Mouse (Mus musculus) kidney, embryonic 16.5 days (tissue): ENCODE measurements at regions not wholly inside any gene's neighbourhood (a gene's known extent, or its start where the extent isn't known, plus 50 kb on each side); places are given as distances from the start of the nearest gene placed in this dataset.

ENCODE experiments used
- ATAC-seq: fragments of 200-750 bp; cut with Nextera tagmentation; 2 replicates; pipeline ENCODE4 v1.8.0; 2017; ENCODE audit warnings: moderate TSS enrichment; ENCODE audit not compliant: low FRiP score, low TSS enrichment
- H3K27ac ChIP-seq: fragments of 300-500 bp; sonication (generic); 2 replicates; pipeline ENCODE4 v1.5.1; 2014; ENCODE audit warnings: low read length
- H3K27me3 ChIP-seq: fragments of 300-500 bp; sonication (generic); 2 replicates; pipeline ENCODE4 v1.6.1; 2014; ENCODE audit warnings: low read length, control low read depth, mixed read lengths; ENCODE audit not compliant: insufficient read depth
- H3K36me3 ChIP-seq: fragments of 300-500 bp; sonication (generic); 2 replicates; pipeline ENCODE4 v1.6.1; 2014; ENCODE audit warnings: low read length, control low read depth, mixed read lengths; ENCODE audit not compliant: insufficient read depth
- H3K4me1 ChIP-seq: fragments of 300-500 bp; sonication (generic); 2 replicates; pipeline ENCODE4 v1.6.1; 2014; ENCODE audit warnings: low read length, control low read depth, mixed read lengths; ENCODE audit not compliant: insufficient read depth
- H3K4me2 ChIP-seq: fragments of 300-500 bp; sonication (generic); replicated peaks from 2 replicates; pipeline ENCODE4 v1.6.1; 2014; ENCODE audit warnings: low read depth, low read length
- H3K4me3 ChIP-seq: fragments of 300-500 bp; sonication (generic); 2 replicates; pipeline ENCODE4 v1.5.1; 2014; ENCODE audit warnings: mild to moderate bottlenecking, low read length
- H3K9ac ChIP-seq: fragments of 300-500 bp; sonication (generic); replicated peaks from 2 replicates; pipeline ENCODE4 v1.6.1; 2014; ENCODE audit warnings: low read length
- H3K9me3 ChIP-seq: fragments of 300-500 bp; sonication (generic); 2 replicates; pipeline ENCODE4 v1.6.1; 2016; ENCODE audit warnings: low read length, control low read depth
- WGBS: fragments of 180-500 bp; shearing (Covaris S2); extraction: QIAGEN DNeasy Blood & Tissue Kit; methylation state at CpG from one replicate; pipeline ENCODE4 v1.1.7; 2014; 5-methylcytosine and 5-hydroxymethylcytosine counted together

GRCm38 (mm10) chr13:42607735-42608134, 72.7 kb upstream of the Phactr1 start:
- Histone ChIP-seq H3K4me1 (peaks cover 3% of the 10 kb centered on the region; the same call in 1 of the 2 replicates), H3K4me2 (no peak overlapping the region), H3K27me3 (0 out of 2 replicates have a peak, but pooled peaks cover 2% of the 10 kb centered on the region), H3K4me3 (no peak overlapping the region), H3K9ac (no peak overlapping the region), H3K27ac (no peak overlapping the region), H3K36me3 (no peaks in the 10 kb centered on the region), H3K9me3 (no peaks in the 10 kb centered on the region)
- WGBS, result 32% methylated on average over 10 of the region's 10 CpGs
- ATAC-seq, result no peak

- H3K9ac ChIP-seq, result no peak overlapping the region
- no peak overlapping the region for H3K27ac ChIP-seq
- H3K36me3 ChIP-seq, result no peaks in the 10 kb centered on the region
- no peak overlapping the region for H3K4me2 ChIP-seq
- no peaks in the 10 kb centered on the region for H3K9me3 ChIP-seq
- WGBS, result 40% methylated on average over 4 of the region's 4 CpGs
- 0 out of 2 replicates have a peak, but pooled peaks cover 2% of the 10 kb centered on the region for H3K27me3 ChIP-seq
- no peak for ATAC-seq
- no peak overlapping the region for H3K4me3 ChIP-seq
- peaks cover 3% of the 10 kb centered on the region; the same call in 1 of the 2 replicates for H3K4me1 ChIP-seq
Observed at GRCm38 (mm10) chr13:42608963-42609362, 71.5 kb upstream of the Phactr1 start.

- peaks cover 4% of the 10 kb centered on the region; the same call in 1 of the 2 replicates for H3K4me1 ChIP-seq
- WGBS, result 42% methylated on average over 4 of the region's 4 CpGs
- no peak for ATAC-seq
- no peak overlapping the region for H3K4me2 ChIP-seq
- no peak overlapping the region for H3K27ac ChIP-seq
- no peak overlapping the region for H3K4me3 ChIP-seq
- no peak overlapping the region for H3K9ac ChIP-seq
- H3K9me3 ChIP-seq, result no peaks in the 10 kb centered on the region
- no peaks in the 10 kb centered on the region for H3K36me3 ChIP-seq
- H3K27me3 ChIP-seq, result no peaks in the 10 kb centered on the region
Observed at GRCm38 (mm10) chr13:42613326-42613725, 67.1 kb upstream of the Phactr1 start.

- Histone ChIP-seq H3K27me3 (no peaks in the 10 kb centered on the region), H3K4me3 (no peak overlapping the region), H3K4me2 (no peak overlapping the region), H3K4me1 (peaks cover 4% of the 10 kb centered on the region; the same call in 1 of the 2 replicates), H3K27ac (no peak overlapping the region), H3K9ac (no peak overlapping the region), H3K9me3 (no peaks in the 10 kb centered on the region), H3K36me3 (no peaks in the 10 kb centered on the region)
- WGBS, result 53% methylated on average over 5 of the region's 5 CpGs
- no peak for ATAC-seq
Observed at GRCm38 (mm10) chr13:42615826-42616225, 64.6 kb upstream of the Phactr1 start.

GRCm38 (mm10) chr13:42617225-42617624, 63.2 kb upstream of the Phactr1 start:
- Histone ChIP-seq H3K27ac (no peak overlapping the region), H3K36me3 (no peaks in the 10 kb centered on the region), H3K4me3 (no peak overlapping the region), H3K4me1 (peaks cover 4% of the 10 kb centered on the region; the same call in 1 of the 2 replicates), H3K9ac (no peak overlapping the region), H3K9me3 (no peaks in the 10 kb centered on the region), H3K4me2 (no peak overlapping the region), H3K27me3 (no peaks in the 10 kb centered on the region)
- no peak for ATAC-seq
- WGBS, result 85% methylated on average over 6 of the region's 6 CpGs

GRCm38 (mm10) chr13:42617844-42618243, 62.6 kb upstream of the Phactr1 start:
- Histone ChIP-seq H3K27ac (no peak overlapping the region), H3K4me2 (no peak overlapping the region), H3K4me3 (no peak overlapping the region), H3K9me3 (no peaks in the 10 kb centered on the region), H3K27me3 (no peaks in the 10 kb centered on the region), H3K36me3 (no peaks in the 10 kb centered on the region), H3K9ac (no peak overlapping the region), H3K4me1 (peaks cover 4% of the 10 kb centered on the region; the same call in 1 of the 2 replicates)
- 0 out of 2 replicates have a peak, but pooled peaks have one; percentile 27 for ATAC-seq
- 30% methylated on average over 4 of the region's 4 CpGs for WGBS

- Histone ChIP-seq H3K4me1 (peaks cover 4% of the 10 kb centered on the region; the same call in 1 of the 2 replicates), H3K4me3 (no peak overlapping the region), H3K27ac (no peak overlapping the region), H3K9ac (no peak overlapping the region), H3K36me3 (no peaks in the 10 kb centered on the region), H3K9me3 (no peaks in the 10 kb centered on the region), H3K27me3 (no peaks in the 10 kb centered on the region), H3K4me2 (no peak overlapping the region)
- 92% methylated on average over 6 of the region's 6 CpGs for WGBS
- ATAC-seq, result no peak
Observed at GRCm38 (mm10) chr13:42619555-42620280, 60.7 kb upstream of the Phactr1 start.

GRCm38 (mm10) chr13:42623491-42623890, 56.9 kb upstream of the Phactr1 start:
- no peak overlapping the region for H3K9ac ChIP-seq
- no peaks in the 10 kb centered on the region for H3K27me3 ChIP-seq
- no peak overlapping the region for H3K27ac ChIP-seq
- H3K4me3 ChIP-seq, result no peak overlapping the region
- 56% methylated on average over 5 of the region's 5 CpGs for WGBS
- no peaks in the 10 kb centered on the region for H3K36me3 ChIP-seq
- no peak for ATAC-seq
- H3K4me2 ChIP-seq, result no peak overlapping the region
- H3K9me3 ChIP-seq, result no peaks in the 10 kb centered on the region
- no peaks in the 10 kb centered on the region for H3K4me1 ChIP-seq
